Mouse (Mus musculus) telencephalon, adult 2 months (tissue): ENCODE results near the gene Fam69a.
"Not testable (repeated sequence)": the region's sequence is repeated elsewhere in the genome, so short reads cannot be mapped to it uniquely, and the experiment has no call there.

Experiments used
- DNase-seq: peaks from one replicate; pipeline ENCODE4 v3.0.0-alpha.2; 2011; ENCODE audit warnings: low read depth, low spot score

Fam69a gene

GRCm38 (mm10) chr5:107947548-107947947 lies 39.3 kb downstream of the Fam69a start:
- DNase-seq = no peak

GRCm38 (mm10) chr5:107946475-107946874 lies 40.4 kb downstream of the Fam69a start:
- DNase-seq = no peak

GRCm38 (mm10) chr5:107943526-107943925 lies 43.4 kb downstream of the Fam69a start:
- no peak for DNase-seq

GRCm38 (mm10) chr5:107942941-107943340 lies 43.9 kb downstream of the Fam69a start:
- DNase-seq = no peak

GRCm38 (mm10) chr5:107941222-107941621 lies 45.7 kb downstream of the Fam69a start:
- DNase-seq = no peak

GRCm38 (mm10) chr5:107939701-107940100 lies 47.2 kb downstream of the Fam69a start:
- DNase-seq = no peak

- no peak for DNase-seq
Observed at GRCm38 (mm10) chr5:107938886-107939285, 48.0 kb downstream of the Fam69a start.

GRCm38 (mm10) chr5:107938483-107938882 lies 48.4 kb downstream of the Fam69a start:
- not testable (repeated sequence) for DNase-seq

- no peak for DNase-seq
Observed at GRCm38 (mm10) chr5:107936625-107937389, 50.1 kb downstream of the Fam69a start.

GRCm38 (mm10) chr5:107934770-107935543 lies 51.9 kb downstream of the Fam69a start:
- no peak for DNase-seq

- DNase-seq = no peak
Observed at GRCm38 (mm10) chr5:107933202-107933974, 53.5 kb downstream of the Fam69a start.

- DNase-seq = no peak
Observed at GRCm38 (mm10) chr5:107932556-107932955, 54.3 kb downstream of the Fam69a start.

GRCm38 (mm10) chr5:107926550-107927249 lies 60.2 kb downstream of the Fam69a start:
- no peak for DNase-seq

GRCm38 (mm10) chr5:107924564-107924963 lies 62.3 kb downstream of the Fam69a start:
- DNase-seq = no peak

- DNase-seq = no peak
Observed at GRCm38 (mm10) chr5:107922836-107923235, 64.0 kb downstream of the Fam69a start.

GRCm38 (mm10) chr5:107921400-107922252 lies 65.3 kb downstream of the Fam69a start:
- peak; percentile 76 for DNase-seq

- DNase-seq = no peak
Observed at GRCm38 (mm10) chr5:107915280-107915679, 71.6 kb downstream of the Fam69a start.

GRCm38 (mm10) chr5:107911012-107911411 lies 75.9 kb downstream of the Fam69a start:
- DNase-seq = no peak

GRCm38 (mm10) chr5:107910084-107910616 lies 76.7 kb downstream of the Fam69a start:
- no peak for DNase-seq

- DNase-seq = no peak
Observed at GRCm38 (mm10) chr5:107909668-107910067, 77.2 kb downstream of the Fam69a start.
